ENCODE assay signal across 8 mouse cellular contexts in the genomic region with DNA sequence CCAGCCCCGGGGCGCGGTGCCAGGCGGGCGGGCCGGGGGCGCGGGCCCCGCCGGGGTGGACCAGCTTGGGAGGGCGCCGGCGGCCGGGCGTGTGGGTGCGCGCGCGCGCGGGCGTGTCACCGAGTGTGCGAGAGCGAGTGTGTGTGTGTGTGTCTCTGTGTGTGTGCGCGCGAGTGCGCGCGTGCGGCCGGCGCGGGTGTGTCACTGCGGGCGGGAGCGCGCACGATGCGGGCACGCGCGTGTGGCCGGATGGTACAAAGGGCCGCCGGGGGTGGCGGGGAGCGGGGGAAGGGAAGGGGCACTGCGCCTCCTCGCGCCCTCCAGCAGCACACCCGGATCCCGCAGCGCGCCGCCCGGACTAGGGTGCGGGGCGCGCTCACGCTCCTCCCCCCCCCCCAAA. TPM values are rescaled to one million over a fixed set of nuclear protein-coding genes. Genes with fewer than 3 reads are reported as not detected.
A peak's percentile ranks its signal among the peaks of the same experiment; 100 is the strongest.
DNase-seq lines count a peak whose midpoint lies in the region; ATAC-seq and TF ChIP-seq lines count a peak whose summit lies in the region.

No protein-coding gene starts in this region.

- H3K36me3 ChIP-seq in forebrain, embryonic 14.5 days (ENCODE audit: control insufficient read depth, insufficient read depth, low read length): no peaks in the 10 kb centered on the region
- no peaks in the 10 kb centered on the region for H3K36me3 ChIP-seq in limb, embryonic 15.5 days
- H3K36me3 ChIP-seq in myocyte (ENCODE audit: control insufficient read depth, insufficient read depth): no peaks in the 10 kb centered on the region

- DNase-seq in adrenal gland, adult (ENCODE audit: inconsistent age in 2 of 2, low spot score in 1 of 2): peak; percentile 69 to 83
- DNase-seq in adrenal gland, postnatal 4 days (ENCODE audit: low spot score in 2 of 2): no peak
- DNase-seq in forebrain, embryonic 14.5 days (ENCODE audit: low spot score): peak; percentile 90
- DNase-seq in kidney, adult 9 months: peak; percentile 68
- peak; percentile 46 for DNase-seq in thymus, postnatal 14 days

- H3K9me3 ChIP-seq in forebrain, embryonic 14.5 days (replicated peaks; ENCODE audit: control insufficient read depth, low read length): no peaks in the 10 kb centered on the region
- no peaks in the 10 kb centered on the region for H3K9me3 ChIP-seq in limb, embryonic 15.5 days

- TF ChIP-seq POLR2A in myocyte (IDR thresholded peaks at IDR 0.05; ENCODE audit: insufficient read length, low read depth): no peak

- peak overlapping the region; percentile 90 for H3K4me3 ChIP-seq in forebrain, embryonic 14.5 days (ENCODE audit: low read depth, low read length)
- peak overlapping the region; percentile 61 for H3K4me3 ChIP-seq in limb, embryonic 15.5 days
- H3K4me3 ChIP-seq in myocyte: no peak overlapping the region

- peak; percentile 22; the same call in 1 of the 2 replicates for ATAC-seq in cerebellum, adult (ENCODE audit: insufficient number of reproducible peaks, low FRiP score, low TSS enrichment)
- ATAC-seq in forebrain, embryonic 14.5 days: peak; percentile 60
- 0 out of 2 replicates have a peak, but pooled peaks have one; percentile 3 for ATAC-seq in limb, embryonic 15.5 days (ENCODE audit: insufficient number of reproducible peaks, low FRiP score, low TSS enrichment, low read depth)

- peak overlapping the region; percentile 10 for H3ac ChIP-seq in myocyte (ENCODE audit: control insufficient read depth, insufficient read length)

- no peaks in the 10 kb centered on the region for H3K27me3 ChIP-seq in forebrain, embryonic 14.5 days (replicated peaks; ENCODE audit: control insufficient read depth, insufficient read depth, low read length)
- peaks cover 67% of the 10 kb centered on the region for H3K27me3 ChIP-seq in limb, embryonic 15.5 days
- H3K27me3 ChIP-seq in myocyte (ENCODE audit: control insufficient read depth, insufficient read depth, insufficient read length): peaks cover 92% of the 10 kb centered on the region

- peak overlapping the region; percentile 86 for H3K4me2 ChIP-seq in forebrain, embryonic 14.5 days (ENCODE audit: low read length)
- H3K4me2 ChIP-seq in limb, embryonic 15.5 days: peak overlapping the region; percentile 99
- H3K4me2 ChIP-seq in myocyte (ENCODE audit: low read depth): peak overlapping the region; percentile 44

- H3K79me2 ChIP-seq in myocyte (ENCODE audit: control insufficient read depth, insufficient read depth): no peaks in the 10 kb centered on the region

- peaks cover 52% of the 10 kb centered on the region for H3K4me1 ChIP-seq in forebrain, embryonic 14.5 days (ENCODE audit: control insufficient read depth, insufficient read depth, low read length)
- peaks cover 79% of the 10 kb centered on the region for H3K4me1 ChIP-seq in limb, embryonic 15.5 days

- WGBS in forebrain, embryonic 14.5 days: 0% methylated on average over 12 of the region's 62 CpGs
- 1% methylated on average over 57 of the region's 62 CpGs for WGBS in limb, embryonic 15.5 days

- peak overlapping the region; percentile 98 for H3K27ac ChIP-seq in forebrain, embryonic 14.5 days (ENCODE audit: low read depth, low read length)
- peak overlapping the region; percentile 22; the same call in 1 of the 2 replicates for H3K27ac ChIP-seq in limb, embryonic 15.5 days

- peak overlapping the region; percentile 99 for H3K9ac ChIP-seq in forebrain, embryonic 14.5 days (ENCODE audit: low read length)
- peak overlapping the region; percentile 47 for H3K9ac ChIP-seq in limb, embryonic 15.5 days

TF ChIP-seq in myocyte, 11 proteins besides CTCF, POLR2A, EP300 and RAD21:
- TF ChIP-seq MYOD1 (IDR thresholded peaks at IDR 0.05; ENCODE audit: control insufficient read depth in 1 of 3, insufficient read length in 2 of 3, low read depth in 2 of 3) (no peak), POLR2AphosphoS2 (IDR thresholded peaks at IDR 0.05; ENCODE audit: insufficient read length, low read depth) (no peak), REST (IDR thresholded peaks at IDR 0.05; ENCODE audit: insufficient read depth, insufficient read length) (no peak), SRF (IDR thresholded peaks at IDR 0.05; ENCODE audit: control insufficient read depth, insufficient read length, low read depth) (no peak), TCF3 (IDR thresholded peaks at IDR 0.05; ENCODE audit: insufficient read length, low read depth) (no peak), TCF12 (IDR thresholded peaks at IDR 0.05; ENCODE audit: insufficient read depth, poor library complexity, severe bottlenecking) (no peak), E2F4 (IDR thresholded peaks at IDR 0.05; ENCODE audit: insufficient read depth) (no peak), USF1 (IDR thresholded peaks at IDR 0.05; ENCODE audit: low read depth) (no peak), CEBPB (IDR thresholded peaks at IDR 0.05; ENCODE audit: insufficient read depth, poor library complexity, severe bottlenecking) (no peak), MYOG (IDR thresholded peaks at IDR 0.05; ENCODE audit: control insufficient read depth in 1 of 3, insufficient read depth in 1 of 3, insufficient read length in 2 of 3, low read depth in 2 of 3) (no peak), MAX (IDR thresholded peaks at IDR 0.05; ENCODE audit: low read depth) (no peak)

RNA-seq across cellular contexts. Expression of gene Srcin1, which starts 0.9 kb away (rescaled TPM):
- 10 to 100 TPM; 12.0 to 14.3 TPM for total RNA-seq in adrenal gland, postnatal 4 days (2021)
- 5.6 and 6.4 TPM in 2 replicates for polyA plus RNA-seq in forebrain, embryonic 14.5 days (2014; fragmentation: Nextera tagmentation; extraction: Ambion mirVana)
- 0.89 and 0.92 TPM in 2 replicates for polyA plus RNA-seq in limb, embryonic 15.5 days (2015; fragmentation: Nextera tagmentation; extraction: Ambion mirVana)
- polyA plus RNA-seq in myocyte (2012; fragmentation: generic; extraction: Trizol): not detected

RNA-seq across cellular contexts. Expression of gene Epop, which starts 54.4 kb away (rescaled TPM):
- total RNA-seq in adrenal gland, postnatal 4 days (2021): 1 to 10 TPM; 4.2 to 4.7 TPM
- 2.5 and 3.3 TPM in 2 replicates for polyA plus RNA-seq in forebrain, embryonic 14.5 days (2014; fragmentation: Nextera tagmentation; extraction: Ambion mirVana)
- 1.9 and 3.2 TPM in 2 replicates for polyA plus RNA-seq in limb, embryonic 15.5 days (2015; fragmentation: Nextera tagmentation; extraction: Ambion mirVana)
- 3.3 TPM for polyA plus RNA-seq in myocyte (2012; fragmentation: generic; extraction: Trizol)

Comparison
In these comparisons a context has a peak if more than half of its experiments do, and no peak if none do; other contexts are left out.
1. DNase-seq: peak in adrenal gland, adult (2 of 2), forebrain, embryonic 14.5 days (single experiment), kidney, adult 9 months (single experiment) and thymus, postnatal 14 days (single experiment); none in adrenal gland, postnatal 4 days (0 of 2).
2. ATAC-seq: peak in every context shown above with its lines; median percentile 60 in forebrain, embryonic 14.5 days; 22 in cerebellum, adult; 3 in limb, embryonic 15.5 days.
3. H3K4me2 ChIP-seq: peak in every context shown above with its lines; median percentile 99 in limb, embryonic 15.5 days; 86 in forebrain, embryonic 14.5 days; 44 in myocyte.